9 mouse cellular contexts compared by ENCODE assay signal in genomic region chr4:106749699-106750098, GRCm38 (mm10). TPM values are rescaled to one million over a fixed set of nuclear protein-coding genes. Genes with fewer than 3 reads are reported as not detected.
DNase-seq lines count a peak whose midpoint lies in the region; ATAC-seq lines count a peak whose summit lies in the region.
"Had no signal": no experiment of that assay in that cellular context is flagged by ENCODE, and none has a peak within 500 bp of the region (broad histone marks: within the 10 kb centered on the region; RNA-seq: fewer than 3 reads in every experiment).

No protein-coding gene starts in this region.

- ATAC-seq in hindbrain, embryonic 12.5 days (ENCODE audit: low FRiP score), result peak; percentile 89
- ATAC-seq in activated CD4-positive, CD25-positive, alpha-beta regulatory T cell, adult 4 months, result no peak

- peaks cover 28% of the 10 kb centered on the region for H3K4me1 ChIP-seq in hindbrain, embryonic 12.5 days

- H3K9ac ChIP-seq in hindbrain, embryonic 12.5 days, result no peak overlapping the region

- no peak overlapping the region for H3K27ac ChIP-seq in hindbrain, embryonic 12.5 days

- no peaks in the 10 kb centered on the region for H3K36me3 ChIP-seq in hindbrain, embryonic 12.5 days

- H3K27me3 ChIP-seq in hindbrain, embryonic 12.5 days, result no peaks in the 10 kb centered on the region

- no peaks in the 10 kb centered on the region for H3K9me3 ChIP-seq in hindbrain, embryonic 12.5 days (replicated peaks)

- 5% methylated on average over 7 of the region's 7 CpGs for WGBS in hindbrain, embryonic 12.5 days

- peak overlapping the region; percentile 42 for H3K4me2 ChIP-seq in hindbrain, embryonic 12.5 days (replicated peaks)

- peak; percentile 92 for DNase-seq in R1 (ENCODE audit: low read depth, low spot score)
- DNase-seq in cerebellum, postnatal 10 days, result peak; percentile 76 to 81
- peak; percentile 70 to 74 for DNase-seq in frontal cortex, postnatal 14 days (ENCODE audit: low spot score in 2 of 2)
- peak; percentile 55 to 61 for DNase-seq in layer of hippocampus, postnatal 25 days (ENCODE audit: extremely low spot score in 1 of 2, low spot score in 1 of 2)
- peak; percentile 85 for DNase-seq in lung, postnatal 10 days
- DNase-seq in retina, postnatal 1 day, result peak; percentile 94

- peak overlapping the region; percentile 2; the same call in 1 of the 2 replicates for H3K4me3 ChIP-seq in hindbrain, embryonic 12.5 days

RNA-seq across cellular contexts. Expression of gene Fam151a, which starts 16.0 kb away (rescaled TPM):
- polyA plus RNA-seq in hindbrain, embryonic 12.5 days (2016; fragmentation: Nextera tagmentation; extraction: Ambion mirVana), result not detected in 2 replicates
- not detected for total RNA-seq in layer of hippocampus, postnatal 25 days (2021)
- polyA plus RNA-seq in activated CD4-positive, CD25-positive, alpha-beta regulatory T cell, adult 4 months (2017; shearing (Covaris generic)), result not detected
- total RNA-seq: neutrophil, adult 5-6 weeks had no signal

RNA-seq across cellular contexts. Expression of gene Mroh7, which starts 19.0 kb away (rescaled TPM):
- 0.81 and 0.91 TPM in 2 replicates for polyA plus RNA-seq in hindbrain, embryonic 12.5 days (2016; fragmentation: Nextera tagmentation; extraction: Ambion mirVana)
- 1 to 10 TPM; 2.0 to 2.4 TPM for total RNA-seq in layer of hippocampus, postnatal 25 days (2021)
- not detected for polyA plus RNA-seq in activated CD4-positive, CD25-positive, alpha-beta regulatory T cell, adult 4 months (2017; shearing (Covaris generic))
- total RNA-seq: neutrophil, adult 5-6 weeks had no signal

RNA-seq across cellular contexts. Expression of gene Acot11, which starts 55.1 kb away (rescaled TPM):
- polyA plus RNA-seq in hindbrain, embryonic 12.5 days (2016; fragmentation: Nextera tagmentation; extraction: Ambion mirVana), result 2.4 TPM in 2 replicates
- 10 to 100 TPM; 45.7 to 46.8 TPM for total RNA-seq in layer of hippocampus, postnatal 25 days (2021)
- 1 to 10 TPM; 6.1 to 9.0 TPM for polyA plus RNA-seq in activated CD4-positive, CD25-positive, alpha-beta regulatory T cell, adult 4 months (2017; shearing (Covaris generic))
